Mouse (Mus musculus) kidney, embryonic 16.5 days (tissue): ENCODE measurements at regions not wholly inside any gene's neighbourhood (a gene's known extent, or its start where the extent isn't known, plus 50 kb on each side); places are given as distances from the start of the nearest gene placed in this dataset.

Experiments
- ATAC-seq: fragments of 200-750 bp; cut with Nextera tagmentation; 2 replicates; pipeline ENCODE4 v1.8.0; 2017; ENCODE audit warnings: moderate TSS enrichment; ENCODE audit not compliant: low FRiP score, low TSS enrichment
- H3K27ac ChIP-seq: fragments of 300-500 bp; sonication (generic); 2 replicates; pipeline ENCODE4 v1.5.1; 2014; ENCODE audit warnings: low read length
- H3K27me3 ChIP-seq: fragments of 300-500 bp; sonication (generic); 2 replicates; pipeline ENCODE4 v1.6.1; 2014; ENCODE audit warnings: low read length, control low read depth, mixed read lengths; ENCODE audit not compliant: insufficient read depth
- H3K36me3 ChIP-seq: fragments of 300-500 bp; sonication (generic); 2 replicates; pipeline ENCODE4 v1.6.1; 2014; ENCODE audit warnings: low read length, control low read depth, mixed read lengths; ENCODE audit not compliant: insufficient read depth
- H3K4me1 ChIP-seq: fragments of 300-500 bp; sonication (generic); 2 replicates; pipeline ENCODE4 v1.6.1; 2014; ENCODE audit warnings: low read length, control low read depth, mixed read lengths; ENCODE audit not compliant: insufficient read depth
- H3K4me2 ChIP-seq: fragments of 300-500 bp; sonication (generic); replicated peaks from 2 replicates; pipeline ENCODE4 v1.6.1; 2014; ENCODE audit warnings: low read depth, low read length
- H3K4me3 ChIP-seq: fragments of 300-500 bp; sonication (generic); 2 replicates; pipeline ENCODE4 v1.5.1; 2014; ENCODE audit warnings: mild to moderate bottlenecking, low read length
- H3K9ac ChIP-seq: fragments of 300-500 bp; sonication (generic); replicated peaks from 2 replicates; pipeline ENCODE4 v1.6.1; 2014; ENCODE audit warnings: low read length
- H3K9me3 ChIP-seq: fragments of 300-500 bp; sonication (generic); 2 replicates; pipeline ENCODE4 v1.6.1; 2016; ENCODE audit warnings: low read length, control low read depth
- WGBS: fragments of 180-500 bp; shearing (Covaris S2); extraction: QIAGEN DNeasy Blood & Tissue Kit; methylation state at CpG from one replicate; pipeline ENCODE4 v1.1.7; 2014; 5-methylcytosine and 5-hydroxymethylcytosine counted together

- no peaks in the 10 kb centered on the region for H3K36me3 ChIP-seq
- no peaks in the 10 kb centered on the region for H3K4me1 ChIP-seq
- no peaks in the 10 kb centered on the region for H3K9me3 ChIP-seq
- no peak for ATAC-seq
- no peaks in the 10 kb centered on the region for H3K27me3 ChIP-seq
- WGBS = 79% methylated on average over 3 of the region's 3 CpGs
- no peak overlapping the region for H3K27ac ChIP-seq
- no peak overlapping the region for H3K4me2 ChIP-seq
- H3K4me3 ChIP-seq = no peak overlapping the region
- no peak overlapping the region for H3K9ac ChIP-seq
Measured at GRCm38 (mm10) chr8:9020180-9020579, 329.9 kb upstream of the Arglu1 start.

GRCm38 (mm10) chr8:9011785-9012510 lies 321.6 kb upstream of the Arglu1 start:
- no peak overlapping the region for H3K4me2 ChIP-seq
- ATAC-seq = no peak
- no peak overlapping the region for H3K27ac ChIP-seq
- no peaks in the 10 kb centered on the region for H3K36me3 ChIP-seq
- no peaks in the 10 kb centered on the region for H3K9me3 ChIP-seq
- no peaks in the 10 kb centered on the region for H3K27me3 ChIP-seq
- H3K9ac ChIP-seq = no peak overlapping the region
- H3K4me3 ChIP-seq = no peak overlapping the region
- peaks cover 6% of the 10 kb centered on the region for H3K4me1 ChIP-seq
- 33% methylated on average over 3 of the region's 3 CpGs for WGBS

GRCm38 (mm10) chr8:9008006-9008780 lies 317.9 kb upstream of the Arglu1 start:
- H3K9me3 ChIP-seq = 0 out of 2 replicates have a peak, but pooled peaks cover 3% of the 10 kb centered on the region
- no peak overlapping the region for H3K4me2 ChIP-seq
- H3K4me3 ChIP-seq = no peak overlapping the region
- ATAC-seq = no peak
- peaks cover 6% of the 10 kb centered on the region for H3K4me1 ChIP-seq
- H3K9ac ChIP-seq = no peak overlapping the region
- WGBS = 66% methylated on average over 11 of the region's 11 CpGs
- no peaks in the 10 kb centered on the region for H3K27me3 ChIP-seq
- H3K27ac ChIP-seq = no peak overlapping the region
- H3K36me3 ChIP-seq = no peaks in the 10 kb centered on the region

GRCm38 (mm10) chr8:8999914-9000313 lies 309.6 kb upstream of the Arglu1 start:
- H3K27me3 ChIP-seq = no peaks in the 10 kb centered on the region
- no peak overlapping the region for H3K4me2 ChIP-seq
- ATAC-seq = no peak
- no peak overlapping the region for H3K4me3 ChIP-seq
- WGBS = 75% methylated on average over 5 of the region's 5 CpGs
- H3K9me3 ChIP-seq = no peaks in the 10 kb centered on the region
- H3K4me1 ChIP-seq = peaks cover 12% of the 10 kb centered on the region
- H3K27ac ChIP-seq = no peak overlapping the region
- H3K9ac ChIP-seq = no peak overlapping the region
- no peaks in the 10 kb centered on the region for H3K36me3 ChIP-seq

- Histone ChIP-seq H3K9ac (no peak overlapping the region), H3K4me3 (no peak overlapping the region), H3K4me2 (no peak overlapping the region), H3K4me1 (peaks cover 31% of the 10 kb centered on the region), H3K27ac (0 out of 2 replicates have a peak overlapping the region, but pooled peaks have one; percentile 36), H3K36me3 (no peaks in the 10 kb centered on the region), H3K9me3 (no peaks in the 10 kb centered on the region), H3K27me3 (no peaks in the 10 kb centered on the region)
- 63% methylated on average over 7 of the region's 7 CpGs for WGBS
- ATAC-seq = no peak
Measured at GRCm38 (mm10) chr8:8997621-8998020, 307.3 kb upstream of the Arglu1 start.

GRCm38 (mm10) chr8:8994596-8995189 lies 304.4 kb upstream of the Arglu1 start:
- under 1% methylated on average over 17 of the region's 17 CpGs for WGBS
- Histone ChIP-seq H3K27ac (peak overlapping the region; percentile 76), H3K36me3 (no peaks in the 10 kb centered on the region), H3K9me3 (no peaks in the 10 kb centered on the region), H3K27me3 (no peaks in the 10 kb centered on the region), H3K4me1 (peaks cover 52% of the 10 kb centered on the region), H3K9ac (peak overlapping the region; percentile 66), H3K4me3 (peak overlapping the region; percentile 40), H3K4me2 (peak overlapping the region; percentile 66)
- ATAC-seq = peak; percentile 89

GRCm38 (mm10) chr8:8994008-8994407 lies 303.7 kb upstream of the Arglu1 start:
- peak; percentile 14; the same call in 1 of the 2 replicates for ATAC-seq
- peak overlapping the region; percentile 76 for H3K27ac ChIP-seq
- WGBS = 12% methylated on average over 7 of the region's 7 CpGs
- H3K4me3 ChIP-seq = no peak overlapping the region
- H3K4me1 ChIP-seq = peaks cover 52% of the 10 kb centered on the region
- H3K4me2 ChIP-seq = peak overlapping the region; percentile 66
- no peaks in the 10 kb centered on the region for H3K36me3 ChIP-seq
- H3K9ac ChIP-seq = peak overlapping the region; percentile 66; the same call in 1 of the 2 replicates
- H3K9me3 ChIP-seq = no peaks in the 10 kb centered on the region
- H3K27me3 ChIP-seq = no peaks in the 10 kb centered on the region

- no peaks in the 10 kb centered on the region for H3K36me3 ChIP-seq
- H3K4me3 ChIP-seq = no peak overlapping the region
- peak overlapping the region; percentile 60 for H3K9ac ChIP-seq
- WGBS = 7% methylated on average over 11 of the region's 11 CpGs
- H3K4me2 ChIP-seq = peak overlapping the region; percentile 11; the same call in 1 of the 2 replicates
- peaks cover 52% of the 10 kb centered on the region for H3K4me1 ChIP-seq
- no peaks in the 10 kb centered on the region for H3K27me3 ChIP-seq
- ATAC-seq = peak; percentile 39
- peaks cover 6% of the 10 kb centered on the region for H3K9me3 ChIP-seq
- H3K27ac ChIP-seq = peak overlapping the region; percentile 90
Measured at GRCm38 (mm10) chr8:8992461-8993032, 302.2 kb upstream of the Arglu1 start.

- H3K4me1 ChIP-seq = peaks cover 50% of the 10 kb centered on the region
- no peak overlapping the region for H3K4me2 ChIP-seq
- H3K4me3 ChIP-seq = no peak overlapping the region
- 32% methylated on average over 8 of the region's 8 CpGs for WGBS
- no peaks in the 10 kb centered on the region for H3K36me3 ChIP-seq
- H3K9ac ChIP-seq = no peak overlapping the region
- H3K27me3 ChIP-seq = no peaks in the 10 kb centered on the region
- H3K27ac ChIP-seq = peak overlapping the region; percentile 21
- H3K9me3 ChIP-seq = peaks cover 6% of the 10 kb centered on the region
- no peak for ATAC-seq
Measured at GRCm38 (mm10) chr8:8991026-8991425, 300.7 kb upstream of the Arglu1 start.
